Mouse (Mus musculus) heart, adult 2 months (tissue): ENCODE data around the gene Slc26a8. TPM values are rescaled to one million over a fixed set of nuclear protein-coding genes. Genes with fewer than 3 reads are reported as not detected.

ENCODE experiments used
- DNase-seq, 2 experiments: peaks; one replicate each; pipeline ENCODE4 v3.0.0; 2021
- H3K27ac ChIP-seq: fragments of 200-600 bp; 2 replicates; pipeline ENCODE4 v1.8.1; 2022
- H3K27me3 ChIP-seq: fragments of 200-500 bp; 2 replicates; pipeline ENCODE4 v1.6.1; 2012; ENCODE audit warnings: mild to moderate bottlenecking, low read length, inconsistent platforms, mixed read lengths; ENCODE audit not compliant: control insufficient read depth, insufficient read depth
- H3K36me3 ChIP-seq: fragments of 200-500 bp; 2 replicates; pipeline ENCODE4 v1.6.1; 2012; ENCODE audit warnings: low read length, inconsistent platforms; ENCODE audit not compliant: control insufficient read depth, insufficient read depth
- H3K4me1 ChIP-seq: fragments of 200-500 bp; 2 replicates; pipeline ENCODE4 v1.6.1; 2011; ENCODE audit warnings: low read length; ENCODE audit not compliant: control insufficient read depth, insufficient read depth
- H3K4me3 ChIP-seq: fragments of 200-600 bp; 2 replicates; pipeline ENCODE4 v1.8.1; 2022
- H3K79me2 ChIP-seq: fragments of 200-500 bp; replicated peaks from 2 replicates; pipeline ENCODE4 v1.6.1; 2012; ENCODE audit warnings: mild to moderate bottlenecking, inconsistent platforms, low read length, moderate library complexity, mixed read lengths; ENCODE audit not compliant: control insufficient read depth, insufficient read depth
- H3K9ac ChIP-seq: fragments of 200-500 bp; 2 replicates; pipeline ENCODE4 v1.6.1; 2012; ENCODE audit warnings: low read depth, mild to moderate bottlenecking, control low read depth, inconsistent platforms, low read length, mixed read lengths
- CTCF ChIP-seq: fragments of 200-600 bp; IDR thresholded peaks from 2 replicates; pipeline ENCODE4 v1.8.1; 2022; ENCODE audit warnings: antibody characterized with exemption, mild to moderate bottlenecking, moderate library complexity
- EP300 ChIP-seq: fragments of 200-500 bp; IDR thresholded peaks from 2 replicates; pipeline ENCODE4 v1.6.1; 2011; ENCODE audit warnings: low read depth, low read length, control low read depth; ENCODE audit not compliant: insufficient read depth
- POLR2A ChIP-seq: fragments of 200-500 bp; IDR thresholded peaks from 2 replicates; pipeline ENCODE4 v1.6.1; 2011; ENCODE audit warnings: mild to moderate bottlenecking, low read depth, low read length, control low read depth; ENCODE audit not compliant: insufficient read depth
- WGBS: fragments of 180-500 bp; shearing (Covaris S2); methylation state at CpG from one replicate; pipeline ENCODE4 v1.1.7; 2018; 5-methylcytosine and 5-hydroxymethylcytosine counted together
- intact Hi-C: fragments of 180-260 bp; cut with DNase I; formaldehyde crosslinking; loops from one replicate; pipeline ENCODE4 v1.15.1; 2025
- polyA plus RNA-seq: library from polyadenylated mRNA; depleted of rRNA; stranded (reverse); fragments of >200 nt; gene quantifications from 2 replicates; pipeline ENCODE4 v1.2.3, GENCODE M21; 2012
- total RNA-seq, 2 experiments: library from RNA; stranded (reverse); gene quantifications; 2 replicates each; pipeline ENCODE4 v1.2.3; 2021

Gene Slc26a8
- total and polyA plus RNA-seq, 3 experiments, result 0.26 to 1.3 (median 0.70) TPM

GRCm38 (mm10) chr17:28710291-28710688 lies 20.3 kb upstream of the Slc26a8 start:
- intact Hi-C loops, result loop anchor here (2.0 kb wide), 1 partner anchor 17 kb away; no protein-coding TSS in a partner anchor

DNA sequence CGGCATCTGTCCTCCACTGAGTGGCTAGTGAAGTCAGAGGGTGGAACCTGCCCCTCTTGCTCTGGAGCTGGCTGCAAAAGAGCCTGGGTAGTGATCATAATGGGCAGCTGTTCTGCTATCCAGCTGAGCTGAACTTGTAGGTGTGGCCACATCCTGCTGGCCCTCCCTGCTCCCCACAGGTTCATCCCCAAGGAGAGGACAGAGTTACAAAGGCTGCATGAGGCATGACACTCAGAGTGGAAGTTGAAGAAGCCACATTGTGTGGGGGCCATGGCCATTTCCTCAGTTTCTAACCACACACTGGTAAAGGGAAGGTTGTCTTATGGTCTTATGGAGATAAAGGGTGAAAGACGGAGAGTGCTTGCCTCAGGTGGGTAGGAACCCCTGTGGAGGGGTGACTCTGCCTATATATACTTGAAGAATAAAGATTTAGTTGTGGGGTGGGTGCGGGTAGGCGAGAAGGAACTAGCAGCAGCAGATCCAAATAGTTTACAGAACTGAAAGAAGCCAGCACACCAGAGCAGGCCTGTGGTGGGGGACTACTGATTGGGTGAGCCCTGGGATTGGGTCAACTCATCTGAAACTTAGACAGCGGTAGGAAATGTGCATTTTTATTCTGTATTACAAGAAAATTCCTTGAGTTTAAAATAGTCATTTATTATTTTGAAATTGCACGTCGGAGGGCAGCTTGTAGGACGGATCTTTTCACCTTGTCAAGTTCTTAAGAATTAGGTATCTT lies 19.7 kb upstream of the Slc26a8 start:
- peaks cover 23% of the 10 kb centered on the region for H3K36me3 ChIP-seq
- no peak for DNase-seq
- no peak for TF ChIP-seq EP300
- no peak for TF ChIP-seq CTCF
- TF ChIP-seq POLR2A, result no peak
- no peak overlapping the region for H3K4me3 ChIP-seq
- peaks cover 17% of the 10 kb centered on the region for H3K79me2 ChIP-seq
- no peaks in the 10 kb centered on the region for H3K27me3 ChIP-seq
- H3K27ac ChIP-seq, result no peak overlapping the region; the same call in 1 of the 2 replicates
- H3K4me1 ChIP-seq, result peaks cover 28% of the 10 kb centered on the region
- H3K9ac ChIP-seq, result no peak overlapping the region
- intact Hi-C loops, result loop anchor here (2.0 kb wide), 1 partner anchor 17 kb away; no protein-coding TSS in a partner anchor
- WGBS, result 87% methylated on average over 8 of the region's 8 CpGs

More at GRCm38 (mm10) chr17:28710291-28710688, 20.3 kb upstream of the Slc26a8 start:
- peaks cover 21% of the 10 kb centered on the region for H3K36me3 ChIP-seq
- H3K27ac ChIP-seq, result no peak overlapping the region
- whole genome bisulfite sequencing, result 85% methylated on average over 8 of the region's 8 CpGs
- H3K4me1 ChIP-seq, result peaks cover 26% of the 10 kb centered on the region
- no peak for TF ChIP-seq POLR2A
- TF ChIP-seq EP300, result no peak
- TF ChIP-seq CTCF, result no peak
- DNase-seq, result no peak
- H3K9ac ChIP-seq, result no peak overlapping the region
- no peaks in the 10 kb centered on the region for H3K27me3 ChIP-seq
- peaks cover 15% of the 10 kb centered on the region for H3K79me2 ChIP-seq
- no peak overlapping the region for H3K4me3 ChIP-seq

- 1% methylated on average over 2 of the region's 2 CpGs for WGBS
- DNase-seq, result no peak
- peaks cover 23% of the 10 kb centered on the region for H3K36me3 ChIP-seq
- no peak for TF ChIP-seq CTCF
- no peak for TF ChIP-seq EP300
- TF ChIP-seq POLR2A, result no peak
- intact Hi-C loops, result no loop called here
- H3K27me3 ChIP-seq, result no peaks in the 10 kb centered on the region
- H3K27ac ChIP-seq, result peak overlapping the region; percentile 36; the same call in 1 of the 2 replicates
- H3K4me3 ChIP-seq, result no peak overlapping the region
- H3K9ac ChIP-seq, result no peak overlapping the region
- H3K79me2 ChIP-seq, result peaks cover 17% of the 10 kb centered on the region
- H3K4me1 ChIP-seq, result peaks cover 28% of the 10 kb centered on the region
Observed at GRCm38 (mm10) chr17:28708989-28709388, 19.0 kb upstream of the Slc26a8 start.

DNA sequence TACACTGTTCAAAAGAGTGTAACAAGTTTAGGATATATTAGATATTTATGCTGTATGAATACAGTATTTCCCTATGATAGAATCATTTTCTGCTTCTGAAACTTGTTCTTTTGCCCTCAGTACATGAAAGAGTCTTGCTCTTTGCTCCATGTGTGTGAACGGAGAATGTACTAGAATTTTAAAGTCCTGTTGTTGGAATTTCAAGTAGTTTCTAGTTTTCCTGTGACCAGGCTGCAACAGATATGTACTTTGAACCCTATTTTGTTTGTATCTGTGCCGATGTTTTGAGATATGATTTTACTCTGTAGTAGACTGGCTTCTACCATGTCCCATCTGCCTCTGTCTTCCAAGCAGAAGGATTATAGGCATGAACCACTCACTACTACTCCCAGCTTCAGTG lies 17.8 kb upstream of the Slc26a8 start:
- intact Hi-C loops, result no loop called here
- H3K79me2 ChIP-seq, result peaks cover 17% of the 10 kb centered on the region
- WGBS, result 78% methylated on average over 2 of the region's 2 CpGs
- no peak overlapping the region for H3K27ac ChIP-seq
- TF ChIP-seq EP300 (no peak), POLR2A (no peak), CTCF (no peak)
- no peak for DNase-seq
- peaks cover 27% of the 10 kb centered on the region for H3K36me3 ChIP-seq
- H3K27me3 ChIP-seq, result no peaks in the 10 kb centered on the region
- H3K4me1 ChIP-seq, result peaks cover 28% of the 10 kb centered on the region
- H3K4me3 ChIP-seq, result no peak overlapping the region
- no peak overlapping the region for H3K9ac ChIP-seq

DNA sequence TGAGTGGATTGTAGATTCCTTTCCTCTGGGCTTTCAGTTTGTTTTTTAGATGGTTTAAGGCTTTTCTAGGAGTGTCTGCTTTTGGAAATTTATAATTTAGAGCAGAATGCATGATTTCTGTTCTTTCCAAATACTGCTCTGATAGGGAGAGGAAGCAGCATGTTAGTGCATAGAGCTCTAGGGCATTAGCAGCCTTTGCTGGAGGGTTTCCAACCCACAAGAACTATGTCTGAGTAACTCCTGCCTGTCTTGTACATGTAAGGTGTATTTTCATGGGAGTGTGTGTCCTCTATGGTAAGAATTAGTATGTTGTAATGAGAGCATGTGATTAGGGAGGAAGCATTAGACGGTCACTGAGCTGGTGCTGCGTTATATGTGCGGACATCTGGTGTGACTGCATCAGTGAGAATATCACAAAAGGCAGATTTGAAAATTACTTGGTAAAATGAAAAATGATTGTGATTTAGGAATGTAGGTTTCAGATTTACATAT lies 17.1 kb upstream of the Slc26a8 start:
- 72% methylated on average over 3 of the region's 3 CpGs for WGBS
- peaks cover 17% of the 10 kb centered on the region for H3K79me2 ChIP-seq
- H3K4me3 ChIP-seq, result no peak overlapping the region
- H3K27me3 ChIP-seq, result no peaks in the 10 kb centered on the region
- peaks cover 30% of the 10 kb centered on the region for H3K4me1 ChIP-seq
- no peak for TF ChIP-seq EP300
- H3K36me3 ChIP-seq, result peaks cover 30% of the 10 kb centered on the region
- 0 out of 2 replicates have a peak overlapping the region, but pooled peaks have one; percentile 10 for H3K9ac ChIP-seq
- intact Hi-C loops, result no loop called here
- DNase-seq, result no peak
- H3K27ac ChIP-seq, result no peak overlapping the region; the same call in 1 of the 2 replicates

DNA sequence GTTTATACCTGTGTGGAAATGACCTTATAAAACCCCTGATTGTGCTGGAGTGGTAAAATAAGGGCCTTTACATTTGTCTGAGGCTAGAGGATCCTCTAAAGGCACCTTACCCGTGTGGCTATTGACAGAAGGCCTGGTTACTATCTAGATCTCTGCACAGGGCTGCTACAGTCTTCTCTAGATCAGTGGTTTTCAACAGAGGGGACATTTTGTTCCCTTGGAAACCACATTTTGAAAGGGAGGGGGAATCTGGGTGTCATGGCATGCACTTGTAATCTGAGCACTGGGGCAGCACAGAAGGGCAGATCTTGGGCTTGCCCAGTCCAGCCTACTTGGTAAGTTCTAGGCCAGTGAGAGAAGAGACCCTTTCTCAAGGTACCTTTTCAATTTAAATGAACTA lies 16.7 kb upstream of the Slc26a8 start:
- no peak for TF ChIP-seq POLR2A
- TF ChIP-seq EP300, result no peak
- TF ChIP-seq CTCF, result no peak
- no peak overlapping the region for H3K4me3 ChIP-seq
- no peak for DNase-seq
- no peak overlapping the region for H3K27ac ChIP-seq
- H3K36me3 ChIP-seq, result peaks cover 33% of the 10 kb centered on the region
- intact Hi-C loops, result no loop called here
- WGBS, result 27% methylated on average over 1 of the region's 1 CpGs
- peaks cover 29% of the 10 kb centered on the region for H3K4me1 ChIP-seq
- H3K9ac ChIP-seq, result no peak overlapping the region
- H3K27me3 ChIP-seq, result no peaks in the 10 kb centered on the region
- H3K79me2 ChIP-seq, result peaks cover 17% of the 10 kb centered on the region
